Mouse (Mus musculus): ENCODE results near the gene Gm20422.
"Not testable (repeated sequence)": the region's sequence is repeated elsewhere in the genome, so short reads cannot be mapped to it uniquely, and the experiment has no call there.

Gm20422 gene

DNA sequence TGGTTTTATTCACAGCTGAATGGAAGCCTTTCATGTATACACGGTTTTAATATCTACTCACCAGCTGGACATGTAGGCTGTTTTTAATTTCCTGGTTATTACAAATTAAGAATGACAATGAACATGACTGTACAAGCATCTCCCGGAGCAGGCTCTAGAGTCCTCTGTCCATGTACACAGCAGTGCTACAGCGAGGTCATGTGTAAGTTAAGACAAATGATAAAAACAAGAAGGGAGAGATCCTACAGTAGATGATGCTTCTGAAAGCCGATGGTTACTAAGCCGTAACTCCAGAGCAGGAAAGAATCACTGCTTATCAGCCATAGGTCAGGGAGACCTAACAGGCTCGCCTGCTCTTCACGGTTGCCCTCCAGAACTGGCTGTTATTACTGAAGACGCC is 61.2 kb downstream of the Gm20422 start:
- DNase-seq (ENCODE audit: low spot score in 2 of 2), result no peak

DNA sequence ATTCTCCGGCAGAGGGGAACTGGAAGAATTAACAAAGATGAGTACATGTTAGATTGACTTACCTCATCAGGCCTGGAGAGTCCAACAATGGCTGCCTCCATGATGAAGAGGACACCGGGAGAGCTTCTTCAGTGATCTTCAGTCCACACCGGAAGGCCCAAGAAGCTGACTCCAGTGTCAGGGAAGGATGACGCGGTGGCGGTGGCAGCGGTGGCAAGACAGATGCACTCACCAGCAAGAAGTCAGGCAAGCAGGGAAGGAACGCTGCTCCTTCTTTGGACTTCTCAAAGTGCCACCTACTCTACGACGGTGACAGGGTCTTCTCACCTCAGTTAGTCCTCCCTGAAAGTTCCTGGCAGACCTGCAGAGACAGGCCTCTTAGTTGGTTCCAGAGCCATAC is 64.1 kb downstream of the Gm20422 start, which contains the start of gene Zfp869:
Gene Zfp869 (minus strand): TSS at position 101 of the 400 bp plus-strand sequence.
- not testable (repeated sequence) for DNase-seq (ENCODE audit: low spot score in 2 of 2)

DNA sequence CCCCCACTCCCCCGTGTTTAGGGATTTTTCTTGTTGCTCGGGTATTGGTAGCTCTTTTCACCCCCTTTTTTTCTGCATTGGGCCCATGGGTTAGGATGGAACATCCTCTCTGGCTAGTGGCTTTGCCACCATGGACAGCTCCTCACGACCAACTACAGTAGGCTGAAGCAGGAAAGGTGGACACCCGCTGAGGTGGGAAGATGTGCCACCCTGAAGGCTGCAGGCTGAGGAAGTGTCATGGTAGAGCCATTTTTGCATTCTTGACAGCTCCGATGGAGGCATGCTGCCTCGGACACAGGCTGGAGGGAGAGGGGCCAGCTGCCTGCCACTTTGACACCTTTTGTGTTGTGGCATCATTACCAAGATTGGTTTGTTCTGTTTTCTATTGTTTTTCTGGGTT is 72.9 kb downstream of the Gm20422 start:
- no peak for DNase-seq (ENCODE audit: low spot score in 2 of 2)
